Mouse (Mus musculus) spleen, adult 2 months (tissue): ENCODE measurements around the gene Gm6337. TPM values are rescaled to one million over a fixed set of nuclear protein-coding genes. Genes with fewer than 3 reads are reported as not detected.
"Not testable (repeated sequence)": the region's sequence is repeated elsewhere in the genome, so short reads cannot be mapped to it uniquely, and the experiment has no call there.

Source experiments
- DNase-seq, 2 experiments: peaks; one replicate each; pipeline versions ENCODE4 v3.0.0 to v3.0.0-alpha.2; 2012 to 2021; ENCODE audit warnings: low spot score in 2 of 2, low read depth in 1 of 2
- H3K27ac ChIP-seq: fragments of 200-500 bp; 2 replicates; pipeline ENCODE4 v1.5.1; 2012; ENCODE audit warnings: low read length, inconsistent platforms; ENCODE audit not compliant: insufficient read depth
- H3K27me3 ChIP-seq: fragments of 200-500 bp; 2 replicates; pipeline ENCODE4 v1.6.1; 2012; ENCODE audit warnings: mild to moderate bottlenecking, moderate library complexity, low read length, inconsistent platforms; ENCODE audit not compliant: control insufficient read depth, insufficient read depth
- H3K36me3 ChIP-seq: fragments of 200-500 bp; 2 replicates; pipeline ENCODE4 v1.6.1; 2012; ENCODE audit warnings: mild to moderate bottlenecking, low read length, inconsistent platforms; ENCODE audit not compliant: control insufficient read depth, insufficient read depth
- H3K4me1 ChIP-seq: fragments of 200-500 bp; 2 replicates; pipeline ENCODE4 v1.6.1; 2011; ENCODE audit warnings: inconsistent platforms; ENCODE audit not compliant: control insufficient read depth, insufficient read depth, insufficient read length
- H3K4me3 ChIP-seq: fragments of 200-500 bp; 2 replicates; pipeline ENCODE4 v1.5.1; 2011; ENCODE audit warnings: mild to moderate bottlenecking, inconsistent platforms; ENCODE audit not compliant: insufficient read depth, insufficient read length; ENCODE audit errors: extremely low read depth
- WGBS: fragments of 180-500 bp; shearing (Covaris S2); methylation state at CpG from one replicate; pipeline ENCODE4 v1.1.7; 2018; 5-methylcytosine and 5-hydroxymethylcytosine counted together
- polyA plus RNA-seq: library from polyadenylated mRNA; depleted of rRNA; stranded (reverse); fragments of >200 nt; gene quantifications from 2 replicates; pipeline ENCODE4 v1.2.3, GENCODE M21; 2012; rRNA removed

Gene Gm6337
- polyA plus RNA-seq = not detected in 2 replicates

GRCm38 (mm10) chr14:6058167-6058566 lies at the start of gene Gm6337:
Gene Gm6337, minus strand, starts transcription at chr14:6058267.
- H3K36me3 ChIP-seq, DNase-seq, H3K27ac ChIP-seq, H3K4me3 ChIP-seq, H3K4me1 ChIP-seq, H3K27me3 ChIP-seq: not testable (repeated sequence)
- WGBS = 72% methylated on average over 4 of the region's 4 CpGs

GRCm38 (mm10) chr14:6107500-6107899 lies 49.4 kb upstream of the Gm6337 start:
- H3K4me3 ChIP-seq, H3K4me1 ChIP-seq, H3K27me3 ChIP-seq, H3K27ac ChIP-seq, H3K36me3 ChIP-seq, DNase-seq: not testable (repeated sequence)
- 15% methylated on average over 9 of the region's 9 CpGs for WGBS

GRCm38 (mm10) chr14:6093842-6094241 lies 35.8 kb upstream of the Gm6337 start, which contains the start of gene Gm8206:
Gene Gm8206, minus strand, starts transcription at chr14:6093942.
- H3K4me1 ChIP-seq, DNase-seq, H3K27me3 ChIP-seq, H3K4me3 ChIP-seq, H3K27ac ChIP-seq, H3K36me3 ChIP-seq: not testable (repeated sequence)
- 83% methylated on average over 3 of the region's 3 CpGs for WGBS

Other genes with a start within 250 kb of the Gm6337 start
- gene Gm3424, start 227.9 kb downstream of the Gm6337 start, polyA plus RNA-seq = not detected in 2 replicates
- 0.06 TPM in 1 of 2 replicates, not detected in the other for gene Gm8237, start 177.9 kb downstream of the Gm6337 start, polyA plus RNA-seq
- gene Gm3248, start 96.5 kb downstream of the Gm6337 start, polyA plus RNA-seq = 0.07 TPM in 1 of 2 replicates, not detected in the other
- not detected in 2 replicates for gene Gm3453, start 79.1 kb downstream of the Gm6337 start, polyA plus RNA-seq
- 0.05 TPM in 1 of 2 replicates, not detected in the other for gene Gm8206, start 35.7 kb upstream of the Gm6337 start, polyA plus RNA-seq
- 0.09 and 0.11 TPM in 2 replicates for gene Gm3468, start 50.4 kb upstream of the Gm6337 start, polyA plus RNA-seq
- not detected in 2 replicates for gene Gm3476, start 67.5 kb upstream of the Gm6337 start, polyA plus RNA-seq
- gene Gm21560, start 161.0 kb upstream of the Gm6337 start, polyA plus RNA-seq = not detected in 2 replicates
- gene Gm3411, start 229.0 kb upstream of the Gm6337 start, polyA plus RNA-seq = 0.14 and 0.48 TPM in 2 replicates
- gene Gm21103, start 246.6 kb upstream of the Gm6337 start, polyA plus RNA-seq = not detected in 2 replicates